Mouse (Mus musculus): Measurements from ENCODE around the gene Abca4. TPM values are rescaled to one million over a fixed set of nuclear protein-coding genes. Genes with fewer than 3 reads are reported as not detected.

Gene Abca4
- polyA plus RNA-seq, 1 experiment from 2014 or later = 0.97 TPM

GRCm38 (mm10) chr3:122196621-122197298 is 152.5 kb downstream of the Abca4 start:
- Histone ChIP-seq H3K4me2 (no peak overlapping the region), H3K9ac (replicated peaks) (no peak overlapping the region), H3K27me3 (replicated peaks) (no peaks in the 10 kb centered on the region), H3K4me3 (replicated peaks) (no peak overlapping the region), H3K36me3 (no peaks in the 10 kb centered on the region), H3K27ac (replicated peaks) (no peak overlapping the region), H3K4me1 (no peaks in the 10 kb centered on the region), H3K9me3 (replicated peaks) (no peaks in the 10 kb centered on the region)
- 56% methylated on average over 4 of the region's 4 CpGs for WGBS
- ATAC-seq (ENCODE audit: low FRiP score) = no peak

- no peaks in the 10 kb centered on the region for H3K36me3 ChIP-seq
- no peaks in the 10 kb centered on the region for H3K4me1 ChIP-seq
- H3K4me2 ChIP-seq = no peak overlapping the region
- no peak overlapping the region for H3K9ac ChIP-seq (replicated peaks)
- H3K27me3 ChIP-seq (replicated peaks) = no peaks in the 10 kb centered on the region
- ATAC-seq (ENCODE audit: low FRiP score) = no peak
- H3K9me3 ChIP-seq (replicated peaks) = no peaks in the 10 kb centered on the region
- 84% methylated on average over 2 of the region's 2 CpGs for WGBS
- H3K4me3 ChIP-seq (replicated peaks) = no peak overlapping the region
- H3K27ac ChIP-seq (replicated peaks) = no peak overlapping the region
These were observed 154.3 kb downstream of the Abca4 start for GRCm38 (mm10) chr3:122198532-122198931.

- WGBS = 68% methylated on average over 8 of the region's 8 CpGs
- no peak overlapping the region for H3K4me3 ChIP-seq (replicated peaks)
- H3K4me1 ChIP-seq = no peaks in the 10 kb centered on the region
- H3K27me3 ChIP-seq (replicated peaks) = no peaks in the 10 kb centered on the region
- ATAC-seq (ENCODE audit: low FRiP score) = no peak
- H3K9me3 ChIP-seq (replicated peaks) = no peaks in the 10 kb centered on the region
- H3K4me2 ChIP-seq = no peak overlapping the region
- no peak overlapping the region for H3K27ac ChIP-seq (replicated peaks)
- no peaks in the 10 kb centered on the region for H3K36me3 ChIP-seq
- no peak overlapping the region for H3K9ac ChIP-seq (replicated peaks)
These were observed 154.7 kb downstream of the Abca4 start for GRCm38 (mm10) chr3:122198966-122199381.

- Histone ChIP-seq H3K9me3 (replicated peaks) (no peaks in the 10 kb centered on the region), H3K4me1 (no peaks in the 10 kb centered on the region), H3K36me3 (no peaks in the 10 kb centered on the region), H3K4me3 (replicated peaks) (no peak overlapping the region), H3K27me3 (replicated peaks) (no peaks in the 10 kb centered on the region), H3K27ac (replicated peaks) (no peak overlapping the region), H3K4me2 (no peak overlapping the region), H3K9ac (replicated peaks) (no peak overlapping the region)
- no peak for ATAC-seq (ENCODE audit: low FRiP score)
- 70% methylated on average over 4 of the region's 4 CpGs for WGBS
These were observed 155.4 kb downstream of the Abca4 start for GRCm38 (mm10) chr3:122199600-122199999.

- Histone ChIP-seq H3K4me1 (no peaks in the 10 kb centered on the region), H3K36me3 (no peaks in the 10 kb centered on the region), H3K27ac (replicated peaks) (no peak overlapping the region), H3K9ac (replicated peaks) (no peak overlapping the region), H3K27me3 (replicated peaks) (no peaks in the 10 kb centered on the region), H3K4me2 (no peak overlapping the region), H3K4me3 (replicated peaks) (no peak overlapping the region), H3K9me3 (replicated peaks) (no peaks in the 10 kb centered on the region)
- WGBS = 85% methylated on average over 5 of the region's 5 CpGs
- no peak for ATAC-seq (ENCODE audit: low FRiP score)
These were observed 155.8 kb downstream of the Abca4 start for GRCm38 (mm10) chr3:122200017-122200416.

- Histone ChIP-seq H3K4me3 (replicated peaks) (no peak overlapping the region), H3K36me3 (no peaks in the 10 kb centered on the region), H3K27me3 (replicated peaks) (no peaks in the 10 kb centered on the region), H3K9me3 (replicated peaks) (no peaks in the 10 kb centered on the region), H3K4me1 (no peaks in the 10 kb centered on the region), H3K9ac (replicated peaks) (no peak overlapping the region), H3K4me2 (no peak overlapping the region), H3K27ac (replicated peaks) (no peak overlapping the region)
- WGBS = 42% methylated on average over 5 of the region's 5 CpGs
- no peak for ATAC-seq (ENCODE audit: low FRiP score)
These were observed 156.2 kb downstream of the Abca4 start for GRCm38 (mm10) chr3:122200447-122200846.

- Histone ChIP-seq H3K9me3 (replicated peaks) (no peaks in the 10 kb centered on the region), H3K36me3 (no peaks in the 10 kb centered on the region), H3K4me1 (no peaks in the 10 kb centered on the region), H3K4me3 (replicated peaks) (no peak overlapping the region), H3K27ac (replicated peaks) (no peak overlapping the region), H3K4me2 (no peak overlapping the region), H3K27me3 (replicated peaks) (no peaks in the 10 kb centered on the region), H3K9ac (replicated peaks) (no peak overlapping the region)
- 38% methylated on average over 5 of the region's 5 CpGs for WGBS
- ATAC-seq (ENCODE audit: low FRiP score) = no peak
These were observed 158.1 kb downstream of the Abca4 start for GRCm38 (mm10) chr3:122202307-122202732.

GRCm38 (mm10) chr3:122203675-122204329 is 159.6 kb downstream of the Abca4 start:
- no peak for ATAC-seq (ENCODE audit: low FRiP score)
- Histone ChIP-seq H3K4me3 (replicated peaks) (no peak overlapping the region), H3K27ac (replicated peaks) (no peak overlapping the region), H3K4me1 (no peaks in the 10 kb centered on the region), H3K27me3 (replicated peaks) (no peaks in the 10 kb centered on the region), H3K4me2 (no peak overlapping the region), H3K9ac (replicated peaks) (no peak overlapping the region), H3K9me3 (replicated peaks) (no peaks in the 10 kb centered on the region), H3K36me3 (no peaks in the 10 kb centered on the region)
- WGBS = 84% methylated on average over 9 of the region's 9 CpGs

GRCm38 (mm10) chr3:122205753-122206152 is 161.5 kb downstream of the Abca4 start:
- Histone ChIP-seq H3K4me1 (no peaks in the 10 kb centered on the region), H3K27me3 (replicated peaks) (no peaks in the 10 kb centered on the region), H3K36me3 (no peaks in the 10 kb centered on the region), H3K4me3 (replicated peaks) (no peak overlapping the region), H3K9me3 (replicated peaks) (no peaks in the 10 kb centered on the region), H3K27ac (replicated peaks) (no peak overlapping the region), H3K9ac (replicated peaks) (no peak overlapping the region), H3K4me2 (no peak overlapping the region)
- 87% methylated on average over 6 of the region's 6 CpGs for WGBS
- no peak for ATAC-seq (ENCODE audit: low FRiP score)

- 52% methylated on average over 8 of the region's 8 CpGs for WGBS
- no peak for ATAC-seq (ENCODE audit: low FRiP score)
These were observed 162.2 kb downstream of the Abca4 start for GRCm38 (mm10) chr3:122206279-122207070.

GRCm38 (mm10) chr3:122207766-122208165 is 163.5 kb downstream of the Abca4 start:
- Histone ChIP-seq H3K36me3 (no peaks in the 10 kb centered on the region), H3K4me2 (no peak overlapping the region), H3K9ac (replicated peaks) (no peak overlapping the region), H3K9me3 (replicated peaks) (no peaks in the 10 kb centered on the region), H3K4me1 (no peaks in the 10 kb centered on the region), H3K27ac (replicated peaks) (no peak overlapping the region), H3K27me3 (replicated peaks) (no peaks in the 10 kb centered on the region), H3K4me3 (replicated peaks) (no peak overlapping the region)
- whole genome bisulfite sequencing = 85% methylated on average over 6 of the region's 6 CpGs
- ATAC-seq (ENCODE audit: low FRiP score) = no peak

More at GRCm38 (mm10) chr3:122206279-122207070, 162.2 kb downstream of the Abca4 start:
- H3K4me1 ChIP-seq = no peaks in the 10 kb centered on the region
- no peaks in the 10 kb centered on the region for H3K36me3 ChIP-seq
- no peak overlapping the region for H3K4me3 ChIP-seq (replicated peaks)
- H3K9ac ChIP-seq (replicated peaks) = no peak overlapping the region
- H3K27ac ChIP-seq (replicated peaks) = no peak overlapping the region
- H3K4me2 ChIP-seq = no peak overlapping the region
- H3K27me3 ChIP-seq (replicated peaks) = no peaks in the 10 kb centered on the region
- no peaks in the 10 kb centered on the region for H3K9me3 ChIP-seq (replicated peaks)

Data from neural tube, embryonic 15.5 days (tissue).